Mouse (Mus musculus): Measurements from ENCODE around the gene Slfn5. TPM values are rescaled to one million over a fixed set of nuclear protein-coding genes. Genes with fewer than 3 reads are reported as not detected.

Slfn5 gene
- polyA plus RNA-seq, 1 experiment = 18.3 TPM

Other genes with a start within 250 kb of the Slfn5 start
- 0.39 and 0.91 TPM in 2 replicates for gene Cct6b, start 187.0 kb upstream of the Slfn5 start, polyA plus RNA-seq (2012; rRNA removed)
- gene Zfp830, start 187.0 kb upstream of the Slfn5 start, polyA plus RNA-seq (2012; rRNA removed) = 4.1 and 5.0 TPM in 2 replicates
- 19.4 and 23.3 TPM in 2 replicates for gene Lig3, start 170.2 kb upstream of the Slfn5 start, polyA plus RNA-seq (2012; rRNA removed)
- 18.2 and 22.5 TPM in 2 replicates for gene Rffl, start 80.1 kb upstream of the Slfn5 start, polyA plus RNA-seq (2012; rRNA removed)
- gene Rad51d, start 60.7 kb upstream of the Slfn5 start, polyA plus RNA-seq (2012; rRNA removed) = 19.5 and 22.4 TPM in 2 replicates
- gene Fndc8, start 59.2 kb upstream of the Slfn5 start, polyA plus RNA-seq (2012; rRNA removed) = 1.3 and 1.7 TPM in 2 replicates
- 20.9 and 25.7 TPM in 2 replicates for gene Nle1, start 42.9 kb upstream of the Slfn5 start, polyA plus RNA-seq (2012; rRNA removed)
- 4.0 and 5.0 TPM in 2 replicates for gene Unc45b, start 40.8 kb upstream of the Slfn5 start, polyA plus RNA-seq (2012; rRNA removed)
- 0.36 and 0.41 TPM in 2 replicates for gene Slfn9, start 40.5 kb downstream of the Slfn5 start, polyA plus RNA-seq (2012; rRNA removed)
- gene Slfn8, start 69.5 kb downstream of the Slfn5 start, polyA plus RNA-seq (2012; rRNA removed) = 0.37 and 0.47 TPM in 2 replicates
- gene Slfn2, start 113.8 kb downstream of the Slfn5 start, polyA plus RNA-seq (2012; rRNA removed) = 4.3 and 5.2 TPM in 2 replicates
- 0.27 and 0.34 TPM in 2 replicates for gene Slfn1, start 165.5 kb downstream of the Slfn5 start, polyA plus RNA-seq (2012; rRNA removed)
- gene Slfn4, start 223.8 kb downstream of the Slfn5 start, polyA plus RNA-seq (2012; rRNA removed) = 0.24 and 0.30 TPM in 2 replicates
- gene Slfn3, start 240.0 kb downstream of the Slfn5 start, polyA plus RNA-seq (2012; rRNA removed) = 0.41 and 0.58 TPM in 2 replicates

Measured in gonadal fat pad, adult 2 months (tissue).